Mouse (Mus musculus): ENCODE measurements around the gene Ush2a.

Ush2a gene

GRCm38 (mm10) chr1:188674640-188675510, 413.1 kb downstream of the Ush2a start:
- no peak for DNase-seq

GRCm38 (mm10) chr1:188675511-188675863, 413.7 kb downstream of the Ush2a start:
- peak; percentile 85 for DNase-seq

- no peak for DNase-seq
Measured at GRCm38 (mm10) chr1:188678189-188678588, 416.4 kb downstream of the Ush2a start.

GRCm38 (mm10) chr1:188686362-188686761, 424.5 kb downstream of the Ush2a start:
- DNase-seq: no peak

GRCm38 (mm10) chr1:188696295-188696694, 434.5 kb downstream of the Ush2a start:
- no peak for DNase-seq

- peak; percentile 35 for DNase-seq
Measured at GRCm38 (mm10) chr1:188708176-188708575, 446.4 kb downstream of the Ush2a start.

GRCm38 (mm10) chr1:188708694-188709093, 446.9 kb downstream of the Ush2a start:
- DNase-seq: peak; percentile 0

- DNase-seq: peak; percentile 51
Measured at GRCm38 (mm10) chr1:188714131-188714530, 452.3 kb downstream of the Ush2a start.

- DNase-seq: peak; percentile 67
Measured at GRCm38 (mm10) chr1:188714941-188715340, 453.1 kb downstream of the Ush2a start.

- peak; percentile 67 for DNase-seq
Measured at GRCm38 (mm10) chr1:188716886-188717285, 455.1 kb downstream of the Ush2a start.

GRCm38 (mm10) chr1:188725122-188725995, 463.5 kb downstream of the Ush2a start:
- DNase-seq: peak; percentile 61

GRCm38 (mm10) chr1:188726937-188727336, 465.1 kb downstream of the Ush2a start:
- no peak for DNase-seq

GRCm38 (mm10) chr1:188728625-188729024, 466.8 kb downstream of the Ush2a start:
- peak; percentile 42 for DNase-seq

GRCm38 (mm10) chr1:188729179-188729578, 467.4 kb downstream of the Ush2a start:
- no peak for DNase-seq

GRCm38 (mm10) chr1:188734741-188735266, 473.0 kb downstream of the Ush2a start:
- peak; percentile 82 for DNase-seq

GRCm38 (mm10) chr1:188742971-188743370, 481.1 kb downstream of the Ush2a start:
- peak; percentile 43 for DNase-seq

- DNase-seq: peak; percentile 62
Measured at GRCm38 (mm10) chr1:188755031-188755430, 493.2 kb downstream of the Ush2a start.

GRCm38 (mm10) chr1:188760515-188760914, 498.7 kb downstream of the Ush2a start:
- DNase-seq: no peak

- DNase-seq: no peak
Measured at GRCm38 (mm10) chr1:188762463-188762862, 500.6 kb downstream of the Ush2a start.

GRCm38 (mm10) chr1:188763761-188764160, 501.9 kb downstream of the Ush2a start:
- DNase-seq: peak; percentile 59

GRCm38 (mm10) chr1:188770828-188771227, 509.0 kb downstream of the Ush2a start:
- DNase-seq: no peak

GRCm38 (mm10) chr1:188772516-188773229, 510.9 kb downstream of the Ush2a start:
- no peak for DNase-seq

- DNase-seq: no peak
Measured at GRCm38 (mm10) chr1:188773631-188774030, 511.8 kb downstream of the Ush2a start.

Data from heart, adult 11 months (tissue).